Mouse (Mus musculus) common myeloid progenitor, adult 5-6 weeks (primary cell): Measurements from ENCODE around the gene Thumpd3. TPM values are rescaled to one million over a fixed set of nuclear protein-coding genes. Genes with fewer than 3 reads are reported as not detected.
A peak's percentile ranks its signal among the peaks of the same experiment; 100 is the strongest.

Source experiments
- ATAC-seq: replicated peaks from 2 replicates; pipeline ENCODE4 v1.8.0; 2016; ENCODE audit warnings: low read depth, mild to moderate bottlenecking, moderate TSS enrichment, inconsistent platforms; ENCODE audit not compliant: poor library complexity, severe bottlenecking
- total RNA-seq: library from RNA; stranded (forward); fragments of 200-1000, 187-1606 nt; gene quantifications from 2 replicates; pipeline ENCODE4 v1.2.3, GENCODE M21; 2017

The Thumpd3 gene
- 94.2 and 98.8 TPM in 2 replicates for total RNA-seq

DNA sequence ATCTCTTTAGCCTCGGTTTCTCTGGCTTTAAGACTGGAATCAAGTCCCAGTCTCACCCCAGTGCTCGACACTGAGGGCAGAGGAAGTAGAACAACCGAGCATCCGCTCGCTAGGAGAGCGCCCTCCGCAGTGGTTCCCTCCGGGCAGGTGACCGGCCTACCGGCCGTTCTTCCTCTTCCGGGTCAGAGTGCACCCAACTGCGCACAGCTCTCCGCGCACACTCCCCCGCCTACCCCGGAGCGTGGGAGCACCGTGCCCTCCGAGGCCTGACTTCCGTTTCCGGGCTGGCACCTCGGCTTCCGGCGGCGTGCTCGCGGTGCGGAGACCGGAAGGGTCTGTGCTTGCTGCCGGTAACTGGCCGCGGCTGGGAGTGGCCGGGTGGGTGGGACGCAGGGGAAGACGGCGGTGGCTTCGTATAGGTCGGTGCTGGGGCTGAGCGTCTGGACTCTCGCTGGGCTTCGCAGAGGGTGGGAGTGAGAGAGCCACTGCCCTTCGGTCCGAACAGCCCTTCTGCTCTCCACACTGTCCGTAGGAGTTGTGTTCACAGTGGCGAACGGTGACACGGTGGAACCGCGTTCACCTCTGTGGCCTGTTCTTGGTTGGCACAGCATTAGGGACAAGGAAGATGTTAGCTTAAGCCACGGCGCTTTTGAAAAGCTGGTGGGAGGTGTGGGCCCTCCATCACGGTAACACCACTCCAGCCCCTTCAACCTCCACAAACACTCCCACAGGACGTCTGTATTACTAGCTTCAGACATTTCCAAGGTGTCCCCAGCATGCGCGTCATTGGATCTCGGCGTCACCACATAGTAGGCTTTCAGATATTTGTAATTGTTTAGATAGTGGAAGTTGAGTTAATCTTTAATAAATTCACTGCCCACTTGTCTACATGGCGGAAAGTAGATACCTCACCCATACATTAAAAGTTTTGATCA, at the start of gene Thumpd3:
TSS of gene Thumpd3 (plus strand) at position 185 of the 935 bp plus-strand sequence.
- peak; percentile 91 for ATAC-seq

DNA sequence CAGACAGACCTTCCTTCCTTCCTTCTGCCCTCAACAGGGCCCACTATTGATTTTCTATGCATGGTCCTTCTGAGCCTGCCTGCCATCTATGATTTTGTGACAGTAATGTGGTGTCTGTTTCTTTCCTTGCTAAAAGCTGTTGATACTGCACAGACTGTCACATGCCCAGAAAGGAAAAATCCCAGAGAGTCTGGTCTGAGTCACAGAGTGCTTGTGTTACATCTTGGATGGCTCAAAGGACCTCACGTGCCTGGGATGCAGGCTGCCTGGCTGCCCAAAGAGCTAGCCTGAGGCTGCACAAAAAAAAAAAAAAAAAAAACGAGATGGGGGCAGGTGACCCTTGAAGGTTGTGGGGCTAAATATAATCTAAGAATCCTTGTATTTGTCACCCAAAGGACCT, 46.8 kb upstream of the Thumpd3 start:
- ATAC-seq, result no peak

DNA sequence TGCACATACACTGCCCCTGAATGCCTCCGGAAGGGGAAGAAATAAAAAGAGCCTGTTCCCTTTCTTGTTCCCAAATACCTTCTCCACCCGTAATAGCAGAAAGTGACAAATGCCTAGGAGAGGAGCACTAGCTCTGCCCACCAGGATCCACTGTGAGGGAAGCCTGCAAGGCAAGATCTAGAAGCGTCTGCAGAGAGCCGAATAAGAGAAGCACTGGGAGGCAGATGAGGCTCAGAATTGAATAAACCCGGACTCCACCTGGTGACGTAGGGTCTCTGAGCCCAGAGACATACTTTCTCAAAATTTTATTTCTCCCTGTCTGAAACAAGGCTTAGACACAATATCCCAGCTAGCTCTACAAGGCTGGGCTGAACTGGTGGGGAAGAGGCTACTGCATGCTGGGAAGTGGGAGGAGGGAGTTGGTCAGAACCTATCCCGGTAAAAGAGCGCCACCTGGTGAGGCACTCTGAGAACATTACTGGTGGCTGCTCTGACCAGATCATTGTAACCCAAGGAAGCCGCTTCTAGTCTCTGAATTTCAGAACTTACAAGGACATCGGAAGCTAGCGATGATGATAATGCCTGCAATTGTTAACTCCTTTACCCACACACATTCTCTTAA, 45.2 kb upstream of the Thumpd3 start:
- peak; percentile 99 for ATAC-seq

DNA sequence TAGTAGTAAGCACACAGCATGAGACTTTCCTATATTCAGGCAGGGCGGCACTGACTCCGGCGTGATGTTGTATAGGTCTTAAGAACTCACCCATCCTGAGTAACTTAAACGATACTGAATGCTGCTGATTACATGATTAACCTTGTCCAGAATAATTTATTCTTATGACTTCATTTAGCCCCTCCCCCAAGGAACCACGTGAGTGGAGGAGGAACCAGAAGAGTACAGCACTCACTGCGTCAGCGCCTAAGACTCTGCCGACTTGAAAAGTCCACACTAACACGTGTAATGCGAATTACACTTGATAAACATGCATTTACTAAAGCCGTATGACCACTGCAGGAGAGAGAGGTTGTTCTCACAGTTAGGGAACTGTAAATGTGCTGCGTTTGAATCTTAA, 44.3 kb upstream of the Thumpd3 start:
- peak; percentile 49 for ATAC-seq

DNA sequence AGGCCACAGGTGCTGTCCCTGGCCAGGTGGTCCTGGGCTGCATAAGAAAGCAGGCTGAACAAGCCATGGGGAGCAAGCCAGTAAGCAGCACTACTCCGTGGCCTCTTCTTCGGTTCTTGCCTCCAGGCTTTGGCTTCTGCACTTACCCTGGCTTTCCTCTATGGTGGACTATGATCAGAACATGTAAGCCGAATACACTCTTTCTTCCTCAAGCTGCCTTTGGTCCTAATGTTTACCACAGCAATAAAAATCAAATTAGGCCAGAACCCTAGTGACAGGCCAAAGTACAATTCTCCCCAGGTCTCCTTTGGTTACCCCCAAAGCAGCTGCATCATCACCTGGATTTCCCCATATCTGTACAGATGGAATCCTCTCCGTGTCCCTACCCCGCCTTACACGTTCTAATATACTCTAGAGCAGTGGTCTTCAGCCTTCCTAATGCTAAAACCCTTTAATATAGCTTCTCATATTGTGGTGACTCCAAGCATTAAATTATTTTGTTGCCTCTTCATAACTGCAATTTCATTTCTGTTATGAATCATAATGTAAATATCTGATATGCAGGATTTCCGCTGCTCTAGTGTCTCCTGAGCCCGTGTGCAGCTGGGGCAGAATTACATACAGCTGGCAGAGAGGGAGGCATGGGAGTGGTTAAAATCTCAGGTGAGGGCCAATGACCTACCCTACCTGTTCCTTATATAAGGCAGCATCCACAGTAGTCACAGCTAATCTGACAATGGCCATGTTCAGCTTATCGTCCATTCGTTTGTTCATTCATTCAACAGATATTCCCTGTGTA, 42.5 kb upstream of the Thumpd3 start:
- no peak for ATAC-seq

DNA sequence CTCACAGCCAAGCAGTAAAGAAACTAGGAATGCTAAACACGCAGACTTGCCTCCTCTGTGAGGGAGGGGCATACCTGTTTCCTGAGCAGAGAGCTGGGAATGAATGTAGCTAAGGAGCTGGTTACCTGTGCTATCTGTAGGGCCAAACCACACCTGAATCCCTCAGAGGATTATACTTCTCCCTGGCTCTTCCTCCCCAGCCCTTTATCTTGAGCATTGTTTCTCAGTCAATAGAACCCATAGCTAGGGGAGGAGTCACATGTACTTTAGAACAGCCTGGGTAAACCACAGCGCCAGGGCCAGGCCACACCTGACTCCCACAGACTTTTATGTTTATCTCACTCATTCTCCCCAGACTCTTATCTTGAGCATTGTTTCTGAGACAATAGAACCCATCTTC, 39.2 kb upstream of the Thumpd3 start:
- ATAC-seq, result no peak

DNA sequence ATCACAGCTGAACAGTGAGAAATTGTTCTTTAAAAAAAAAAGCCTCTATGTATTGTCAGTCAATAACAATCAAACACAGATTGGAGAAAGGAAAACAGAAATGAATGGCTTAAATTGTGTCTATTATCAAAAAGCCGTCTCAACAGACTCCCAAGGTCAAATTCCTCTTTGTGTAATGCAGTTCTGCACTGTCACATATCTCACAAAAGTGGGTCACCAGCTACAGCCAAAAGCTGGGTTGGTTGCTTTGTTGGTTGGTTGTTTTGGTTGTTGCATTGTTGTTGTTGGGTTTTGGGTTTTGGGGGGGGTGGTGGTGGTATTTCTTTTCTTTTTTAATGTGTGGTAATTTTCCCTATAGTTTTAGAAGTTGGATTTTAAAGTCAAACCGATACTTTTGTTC, 34.1 kb upstream of the Thumpd3 start:
- ATAC-seq, result no peak

DNA sequence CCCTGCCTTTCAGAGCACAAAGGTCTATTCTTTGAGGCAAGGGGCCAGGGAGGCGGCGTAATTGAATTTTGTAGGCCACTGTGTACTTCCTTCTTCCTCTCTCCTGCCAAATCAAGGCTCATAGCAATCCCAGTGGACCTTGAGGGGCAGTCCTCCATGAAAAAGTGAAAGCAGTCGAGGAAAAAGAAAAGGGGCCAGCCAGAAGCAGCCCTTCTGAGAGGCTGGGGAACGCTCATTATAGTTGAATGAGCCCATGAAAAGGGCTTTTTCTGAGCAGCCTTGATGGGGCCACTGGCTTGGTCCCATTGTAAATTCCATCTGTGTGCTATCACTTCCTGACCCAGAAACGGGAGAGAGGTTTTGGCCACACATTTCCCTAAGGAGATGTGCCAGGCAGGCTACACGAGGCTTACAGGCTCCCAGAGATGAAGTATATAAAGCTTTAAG, 33.5 kb upstream of the Thumpd3 start:
- ATAC-seq, result no peak

DNA sequence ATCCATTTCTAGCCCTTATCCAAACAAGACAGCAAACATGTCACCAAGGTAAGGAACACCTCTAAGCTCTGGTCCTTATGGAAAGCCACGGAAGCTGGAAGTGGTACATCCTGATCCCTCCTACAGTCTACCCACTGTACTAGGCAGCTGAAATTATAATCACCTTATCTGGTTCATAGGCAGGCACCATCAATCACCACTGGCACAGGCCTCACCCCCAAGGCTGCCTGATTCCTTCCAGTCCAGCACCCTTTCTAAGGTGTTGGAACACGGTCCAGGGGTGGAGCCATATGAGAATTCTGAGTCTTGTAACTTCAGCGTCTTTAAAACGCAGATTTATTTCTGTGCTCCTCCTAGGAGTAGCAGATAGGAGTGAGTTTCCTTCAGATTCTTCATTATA, 32.5 kb upstream of the Thumpd3 start:
- ATAC-seq, result no peak

DNA sequence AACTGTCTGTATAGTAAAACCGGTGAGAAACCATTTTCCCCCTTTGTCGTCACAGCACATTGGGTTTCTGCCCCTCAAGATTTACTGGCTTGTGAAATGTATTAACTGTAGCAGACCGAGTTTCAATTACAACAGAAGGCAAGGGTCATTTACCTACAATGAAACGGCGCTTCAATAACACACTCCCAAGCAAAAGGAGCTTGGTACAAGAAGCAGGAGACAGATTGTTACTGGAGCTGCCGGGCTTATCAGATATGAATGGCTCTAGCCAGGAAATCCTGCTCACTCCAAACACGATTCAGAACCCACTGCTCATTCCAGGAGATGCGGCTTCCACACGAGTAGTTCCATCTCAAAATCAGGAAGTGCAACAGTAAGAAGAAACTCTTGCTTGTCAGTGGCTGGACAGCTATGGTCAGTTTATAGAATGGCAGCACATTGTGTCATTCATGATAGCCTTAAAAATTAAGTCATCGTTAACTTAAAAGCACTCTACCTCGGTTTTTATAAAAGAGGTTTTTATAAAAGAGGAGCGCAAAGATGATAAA, 28.5 kb upstream of the Thumpd3 start:
- peak; percentile 62 for ATAC-seq

DNA sequence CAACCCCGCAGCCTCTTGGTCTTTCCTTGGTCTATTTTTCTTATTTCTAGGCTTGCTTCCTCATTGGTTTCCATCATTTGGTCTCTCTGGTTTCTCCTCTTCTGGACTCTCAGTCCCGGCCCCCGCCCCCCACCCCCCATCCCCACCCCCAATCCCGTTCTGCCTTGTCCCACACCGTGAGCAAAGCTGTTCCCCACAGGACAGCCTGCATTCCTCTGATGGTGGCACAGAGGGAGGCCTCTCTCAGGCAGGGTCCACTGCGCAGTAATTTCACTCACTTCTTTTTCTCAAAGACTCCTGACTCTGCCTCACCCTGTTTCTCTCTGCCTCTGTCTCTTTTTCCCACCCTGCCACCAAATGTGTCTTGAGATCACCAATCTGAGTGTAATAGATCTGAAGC, 27.9 kb upstream of the Thumpd3 start:
- ATAC-seq, result no peak

DNA sequence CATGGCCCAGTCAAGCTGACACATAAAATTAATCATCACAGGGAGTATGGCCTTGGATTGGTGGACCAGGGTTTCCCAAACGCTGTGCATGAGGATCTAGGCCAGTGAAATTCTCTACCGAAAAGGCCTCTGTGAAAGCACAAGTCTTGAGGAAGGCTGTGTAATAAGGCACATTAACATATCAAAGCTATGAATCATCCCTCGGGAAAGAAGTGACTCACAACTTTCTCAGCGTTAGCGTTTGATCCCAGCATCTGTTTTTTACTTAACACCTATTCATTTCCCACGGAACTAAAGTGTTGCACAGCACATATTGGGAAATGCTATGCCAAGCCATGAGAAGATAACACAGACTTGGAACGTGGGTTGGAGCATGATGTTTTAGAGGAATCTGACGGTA, 21.2 kb upstream of the Thumpd3 start:
- no peak for ATAC-seq

DNA sequence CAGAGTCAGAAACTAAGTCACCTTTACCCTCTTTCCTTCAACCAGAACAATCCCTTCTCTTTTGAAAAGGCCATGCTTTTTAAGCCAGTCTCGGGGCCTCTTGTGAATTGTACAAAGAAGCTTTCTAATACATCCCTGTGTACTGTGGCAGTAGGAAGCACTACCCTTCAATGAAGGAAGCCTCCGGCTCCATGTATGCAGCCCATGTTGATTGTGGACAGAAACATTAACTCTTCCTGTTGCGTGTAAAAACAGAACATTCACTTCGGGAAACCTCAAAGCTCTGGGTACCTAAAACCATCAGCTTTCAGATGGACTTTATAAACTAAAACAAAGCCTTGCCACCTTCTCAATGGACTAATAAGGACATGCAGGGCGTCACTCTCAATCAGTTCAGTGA, 20.3 kb upstream of the Thumpd3 start:
- no peak for ATAC-seq

DNA sequence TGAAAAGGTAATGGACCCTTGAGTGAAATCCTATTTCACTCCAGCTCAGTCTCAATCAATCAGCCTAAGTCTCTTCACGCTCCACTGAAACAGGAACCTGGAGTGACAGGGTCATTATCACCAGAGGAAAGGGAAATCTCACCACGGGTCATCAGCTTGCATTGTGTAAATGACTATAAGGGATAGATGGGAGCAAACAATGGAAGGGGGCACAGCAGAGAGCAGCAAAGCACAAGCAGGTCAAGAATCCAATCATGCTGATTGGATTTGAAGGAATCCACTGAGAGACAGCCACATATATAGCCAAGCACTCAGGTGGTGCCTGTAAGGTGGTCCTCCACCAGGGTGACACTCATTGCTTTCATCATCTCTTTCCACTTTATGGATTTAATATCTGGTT, 18.6 kb upstream of the Thumpd3 start:
- no peak for ATAC-seq

DNA sequence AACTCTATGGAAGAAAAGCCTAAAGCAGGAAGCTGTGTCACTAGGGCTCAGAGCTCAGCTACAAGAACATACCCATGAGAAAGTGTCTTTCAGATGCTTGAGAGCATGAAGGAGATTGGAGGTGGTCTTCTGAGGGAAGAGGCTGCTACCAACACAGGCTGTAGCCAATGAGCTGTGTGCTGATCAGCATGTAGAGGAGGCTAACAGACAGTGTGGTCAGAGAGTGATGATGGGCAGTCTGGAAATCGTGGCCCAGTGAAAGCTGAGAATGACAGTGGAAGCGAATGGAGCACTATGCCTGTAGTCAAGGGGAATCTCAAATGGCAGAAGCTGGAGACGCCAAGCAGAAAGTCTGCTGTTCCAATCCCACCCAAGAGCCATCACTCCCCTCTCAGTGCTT, 17.0 kb upstream of the Thumpd3 start:
- ATAC-seq, result no peak

DNA sequence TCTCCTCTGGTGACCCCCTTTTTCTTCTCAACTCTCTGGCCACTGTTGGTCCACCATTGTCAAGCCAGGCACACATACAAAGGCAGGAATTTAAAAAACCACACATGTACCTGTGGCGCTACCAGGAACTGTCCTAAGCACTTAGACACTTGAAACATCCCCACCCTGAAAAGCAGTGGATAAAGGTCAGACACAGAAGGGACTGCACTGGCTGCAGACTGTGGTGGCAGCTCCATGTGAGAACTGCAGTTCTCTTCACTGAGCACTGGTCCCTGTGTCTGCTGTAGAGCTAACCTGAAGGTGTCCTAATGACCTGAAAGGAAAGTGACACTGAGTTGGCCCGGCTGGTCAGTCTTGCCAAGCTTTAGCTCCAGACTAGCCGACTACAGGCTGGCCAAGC, 15.5 kb upstream of the Thumpd3 start:
- no peak for ATAC-seq

DNA sequence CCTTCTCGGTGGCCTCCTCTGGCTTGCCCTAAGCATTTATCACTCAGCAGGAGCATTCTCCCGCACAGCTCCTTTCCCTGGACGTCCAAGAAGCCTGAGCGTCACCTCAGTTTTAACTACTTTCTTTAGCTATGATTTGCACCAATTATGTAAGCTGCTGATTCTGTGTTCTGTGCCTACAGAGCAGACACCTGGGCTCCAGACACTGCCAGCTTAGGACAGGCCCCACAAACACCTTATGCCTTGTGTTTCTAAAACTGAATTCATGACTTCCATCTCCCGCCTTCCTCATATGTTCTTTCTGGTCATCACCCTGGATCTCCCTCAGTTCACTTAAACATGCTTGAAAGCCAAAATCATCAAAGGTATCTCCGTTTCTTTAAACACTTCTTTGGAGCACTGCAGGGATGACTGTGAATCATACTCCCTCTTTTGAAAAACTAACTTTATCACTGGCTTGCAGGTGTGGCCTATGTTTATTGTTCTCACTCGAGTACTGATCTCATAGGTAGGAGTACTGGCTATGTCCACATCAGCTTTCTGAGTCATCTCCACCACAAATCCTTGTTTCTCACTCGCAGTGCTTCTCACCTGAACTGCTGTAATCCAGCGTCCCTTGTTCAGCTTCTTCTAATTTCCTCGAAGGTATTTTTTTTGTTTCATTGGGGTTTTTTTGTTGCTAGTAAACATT, 14.9 kb upstream of the Thumpd3 start:
- no peak for ATAC-seq

DNA sequence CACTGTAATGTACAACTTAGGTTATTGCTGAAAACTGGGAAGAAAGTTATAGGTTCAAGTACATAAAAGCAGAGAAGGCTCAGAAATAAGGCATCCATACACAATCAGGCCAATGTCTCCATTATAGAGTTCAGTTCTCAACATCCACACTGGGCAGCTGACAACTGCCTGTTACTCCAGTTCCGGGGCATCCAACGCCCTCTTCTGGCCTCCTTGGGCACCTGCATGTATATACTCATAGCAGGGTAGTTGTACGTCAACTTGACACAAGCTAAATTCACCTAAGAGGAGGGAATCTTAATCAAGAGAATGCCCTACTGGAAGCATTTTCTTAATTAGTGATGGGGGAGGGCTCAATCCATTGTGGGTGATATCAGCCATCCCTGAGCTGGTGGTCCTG, 13.9 kb upstream of the Thumpd3 start:
- ATAC-seq, result no peak

DNA sequence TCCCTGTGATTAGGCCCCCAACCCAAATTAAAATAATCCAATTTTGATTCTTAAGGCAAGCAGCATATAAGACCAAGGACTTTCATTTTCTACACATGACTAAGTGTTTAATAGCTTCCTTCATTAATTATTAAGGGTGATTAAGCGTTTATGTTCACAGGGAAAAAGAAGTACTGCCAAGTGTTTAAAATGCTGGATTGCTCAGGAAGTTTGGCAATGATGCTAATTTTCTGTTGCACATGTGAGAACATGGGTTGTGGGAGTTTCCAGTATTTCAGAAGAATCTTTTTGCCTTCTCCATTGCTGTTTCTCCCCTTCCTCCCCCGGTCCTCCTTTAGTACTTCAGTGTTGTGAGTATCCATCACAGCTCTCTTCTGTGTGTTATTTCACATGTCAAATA, 12.8 kb upstream of the Thumpd3 start:
- ATAC-seq, result no peak

DNA sequence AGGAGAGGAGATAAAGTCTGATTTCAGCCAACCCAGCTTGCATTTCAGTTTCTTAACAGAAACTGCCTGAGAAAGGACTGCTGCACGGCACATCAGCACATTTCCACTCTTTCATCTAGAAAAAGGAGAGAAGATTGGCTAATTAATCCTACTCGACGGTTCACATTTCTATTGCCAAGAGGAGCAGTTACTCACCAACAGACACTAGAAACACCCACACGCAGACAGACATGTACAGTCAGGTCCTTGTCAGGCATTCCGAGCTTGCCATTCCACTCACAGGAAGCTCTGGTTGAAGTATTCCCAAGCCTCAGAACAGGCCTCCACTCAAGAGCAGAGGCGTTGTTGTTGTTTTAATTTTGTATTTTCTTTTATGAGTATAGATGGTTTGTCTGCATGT, 11.6 kb upstream of the Thumpd3 start:
- no peak for ATAC-seq
